Mouse (Mus musculus): ENCODE results near the gene Smg7. TPM values are rescaled to one million over a fixed set of nuclear protein-coding genes. Genes with fewer than 3 reads are reported as not detected.

Gene Smg7
- total RNA-seq, 2 experiments from 2014 or later = 40.1 to 45.2 TPM

- intact Hi-C loops (cut with DNase I) = no loop called here
- DNase-seq = no peak
Observed at GRCm38 (mm10) chr1:152810533-152811439, 91.7 kb downstream of the Smg7 start.

- DNase-seq = peak; percentile 28 to 44
- intact Hi-C loops (cut with DNase I) = no loop called here
Observed at GRCm38 (mm10) chr1:152809541-152810252, 92.7 kb downstream of the Smg7 start.

- intact Hi-C loops (cut with DNase I) = no loop called here
- no peak for DNase-seq
Observed at GRCm38 (mm10) chr1:152808392-152808680, 94.1 kb downstream of the Smg7 start.

- no peak for DNase-seq
Observed at GRCm38 (mm10) chr1:152807619-152808391, 94.6 kb downstream of the Smg7 start.

GRCm38 (mm10) chr1:152804907-152805306, 97.5 kb downstream of the Smg7 start:
- no peak for DNase-seq
- intact Hi-C loops (cut with DNase I) = no loop called here

More at GRCm38 (mm10) chr1:152807619-152808391, 94.6 kb downstream of the Smg7 start:
- intact Hi-C loops (cut with DNase I) = no loop called here

GRCm38 (mm10) chr1:152800633-152801176, 101.7 kb downstream of the Smg7 start:
- intact Hi-C loops (cut with DNase I) = no loop called here

GRCm38 (mm10) chr1:152799897-152800296, 102.5 kb downstream of the Smg7 start, which contains the start of gene Ncf2:
Ncf2 (plus strand) TSS chr1:152800194.
- no peak for DNase-seq
- intact Hi-C loops (cut with DNase I) = loop anchor here (10.0 kb wide), 1 partner anchor 575 kb away; no protein-coding TSS in a partner anchor

More at GRCm38 (mm10) chr1:152800633-152801176, 101.7 kb downstream of the Smg7 start:
- DNase-seq = no peak

- no peak for DNase-seq
- intact Hi-C loops (cut with DNase I) = loop anchor here (10.0 kb wide), 1 partner anchor 577 kb away; no protein-coding TSS in a partner anchor
Observed at GRCm38 (mm10) chr1:152798125-152798524, 104.3 kb downstream of the Smg7 start.

GRCm38 (mm10) chr1:152796683-152797263, 105.7 kb downstream of the Smg7 start:
- no peak for DNase-seq
- intact Hi-C loops (cut with DNase I) = loop anchor here (10.0 kb wide), 1 partner anchor 578 kb away; no protein-coding TSS in a partner anchor

GRCm38 (mm10) chr1:152795688-152796255, 106.7 kb downstream of the Smg7 start:
- no peak for DNase-seq
- intact Hi-C loops (cut with DNase I) = loop anchor here (10.0 kb wide), 1 partner anchor 579 kb away; no protein-coding TSS in a partner anchor

GRCm38 (mm10) chr1:152793495-152794130, 108.8 kb downstream of the Smg7 start:
- DNase-seq = no peak
- intact Hi-C loops (cut with DNase I) = loop anchor here (5.0 to 10.0 kb wide), 2 partner anchors 299 to 581 kb away; no protein-coding TSS in a partner anchor

- DNase-seq = no peak
- intact Hi-C loops (cut with DNase I) = loop anchor here (5.0 to 10.0 kb wide), 2 partner anchors 299 to 582 kb away; no protein-coding TSS in a partner anchor
Observed at GRCm38 (mm10) chr1:152792736-152793494, 109.5 kb downstream of the Smg7 start.

- DNase-seq = no peak
- intact Hi-C loops (cut with DNase I) = loop anchor here (5.0 to 10.0 kb wide), 2 partner anchors 301 to 584 kb away; no protein-coding TSS in a partner anchor
Observed at GRCm38 (mm10) chr1:152791269-152791668, 111.2 kb downstream of the Smg7 start.

GRCm38 (mm10) chr1:152790821-152791220, 111.6 kb downstream of the Smg7 start:
- DNase-seq = no peak
- intact Hi-C loops (cut with DNase I) = loop anchor here (1.0 to 10.0 kb wide), 3 partner anchors 113 to 584 kb away; no protein-coding TSS in a partner anchor

GRCm38 (mm10) chr1:152790254-152790653, 112.2 kb downstream of the Smg7 start:
- intact Hi-C loops (cut with DNase I) = loop anchor here (1.0 to 10.0 kb wide), 3 partner anchors 114 to 585 kb away; no protein-coding TSS in a partner anchor
- peak; percentile 49 to 51 for DNase-seq

- intact Hi-C loops (cut with DNase I) = no loop called here
- no peak for DNase-seq
Observed at GRCm38 (mm10) chr1:152788121-152788660, 114.3 kb downstream of the Smg7 start.

All from heart, postnatal 36 days (tissue).